Mouse (Mus musculus): ENCODE data around the gene Cacng2.
"Not testable (repeated sequence)": the region's sequence is repeated elsewhere in the genome, so short reads cannot be mapped to it uniquely, and the experiment has no call there.

The Cacng2 gene

GRCm38 (mm10) chr15:78008206-78008605 is 111.6 kb downstream of the Cacng2 start:
- DNase-seq (ENCODE audit: low spot score in 2 of 2) = not testable (repeated sequence)

- DNase-seq (ENCODE audit: low spot score in 2 of 2) = peak in 1 of 2 experiments; percentile 24
Measured at GRCm38 (mm10) chr15:78003929-78004328, 115.9 kb downstream of the Cacng2 start.

GRCm38 (mm10) chr15:78001400-78001799 is 118.4 kb downstream of the Cacng2 start:
- DNase-seq (ENCODE audit: low spot score in 2 of 2) = no peak

- DNase-seq (ENCODE audit: low spot score in 2 of 2) = no peak
Measured at GRCm38 (mm10) chr15:77988541-77988940, 131.3 kb downstream of the Cacng2 start.

- no peak for DNase-seq (ENCODE audit: low spot score in 2 of 2)
Measured at GRCm38 (mm10) chr15:77983391-77983790, 136.4 kb downstream of the Cacng2 start.

- peak; percentile 56 to 88 for DNase-seq (ENCODE audit: low spot score in 2 of 2)
Measured at GRCm38 (mm10) chr15:77982195-77982939, 137.5 kb downstream of the Cacng2 start.

GRCm38 (mm10) chr15:77981181-77981680 is 138.6 kb downstream of the Cacng2 start:
- no peak for DNase-seq (ENCODE audit: low spot score in 2 of 2)

- DNase-seq (ENCODE audit: low spot score in 2 of 2) = no peak
Measured at GRCm38 (mm10) chr15:77979427-77979865, 140.4 kb downstream of the Cacng2 start.

GRCm38 (mm10) chr15:77977663-77978062 is 142.2 kb downstream of the Cacng2 start:
- peak in 1 of 2 experiments; percentile 30 for DNase-seq (ENCODE audit: low spot score in 2 of 2)

GRCm38 (mm10) chr15:77974165-77974841 is 145.5 kb downstream of the Cacng2 start:
- no peak for DNase-seq (ENCODE audit: low spot score in 2 of 2)

GRCm38 (mm10) chr15:77970470-77971292 is 149.1 kb downstream of the Cacng2 start, which contains the start of gene Eif3d:
Gene Eif3d, minus strand, starts transcription at chr15:77970813.
- peak; percentile 97 to 99 for DNase-seq (ENCODE audit: low spot score in 2 of 2)

- DNase-seq (ENCODE audit: low spot score in 2 of 2) = no peak
Measured at GRCm38 (mm10) chr15:77969940-77970469, 149.8 kb downstream of the Cacng2 start.

- no peak for DNase-seq (ENCODE audit: low spot score in 2 of 2)
Measured at GRCm38 (mm10) chr15:77965117-77965528, 154.7 kb downstream of the Cacng2 start.

- DNase-seq (ENCODE audit: low spot score in 2 of 2) = no peak
Measured at GRCm38 (mm10) chr15:77962447-77962846, 157.4 kb downstream of the Cacng2 start.

GRCm38 (mm10) chr15:77960693-77961092 is 159.1 kb downstream of the Cacng2 start:
- no peak for DNase-seq (ENCODE audit: low spot score in 2 of 2)

GRCm38 (mm10) chr15:77958071-77958470 is 161.8 kb downstream of the Cacng2 start:
- DNase-seq (ENCODE audit: low spot score in 2 of 2) = no peak

- DNase-seq (ENCODE audit: low spot score in 2 of 2) = no peak
Measured at GRCm38 (mm10) chr15:77957625-77958024, 162.2 kb downstream of the Cacng2 start.

- peak; percentile 86 to 90 for DNase-seq (ENCODE audit: low spot score in 2 of 2)
Measured at GRCm38 (mm10) chr15:77956404-77956901, 163.4 kb downstream of the Cacng2 start, which contains the start of gene Foxred2. Gene Foxred2, minus strand, starts transcription at chr15:77956722.

GRCm38 (mm10) chr15:77955440-77956403 is 164.1 kb downstream of the Cacng2 start:
- no peak for DNase-seq (ENCODE audit: low spot score in 2 of 2)

- no peak for DNase-seq (ENCODE audit: low spot score in 2 of 2)
Measured at GRCm38 (mm10) chr15:77954362-77954761, 165.5 kb downstream of the Cacng2 start.
